Mouse (Mus musculus) heart, postnatal 0 days (tissue): ENCODE data around the gene Cdip1.

Experiments
- CTCF ChIP-seq: IDR thresholded peaks from 2 replicates; pipeline ENCODE4 v1.5.1; 2016; ENCODE audit warnings: antibody characterized with exemption, control low read depth, low read depth
- EP300 ChIP-seq: IDR thresholded peaks from 2 replicates; pipeline ENCODE4 v1.6.1; 2016; ENCODE audit warnings: antibody characterized with exemption, low read depth

DNA sequence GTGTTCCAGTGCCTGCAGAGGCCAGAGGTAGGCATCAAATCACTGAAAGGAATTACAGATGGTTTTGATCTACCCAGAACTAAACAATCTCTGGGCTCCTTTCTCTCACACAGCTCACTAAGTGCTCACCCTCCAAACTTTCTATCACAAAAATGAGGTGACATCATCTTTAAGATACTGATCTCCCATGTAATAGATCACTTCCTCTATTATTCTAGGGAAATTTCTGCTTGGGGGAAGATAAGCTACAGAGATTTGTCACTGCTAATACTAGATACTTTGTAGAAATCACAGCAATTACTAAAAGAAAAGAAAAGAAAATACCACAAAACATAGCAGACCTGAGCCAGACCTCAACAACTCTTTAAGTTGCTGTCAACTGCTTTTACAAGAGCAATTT, 7.6 kb downstream of the Cdip1 start:
- no peak for TF ChIP-seq CTCF
- TF ChIP-seq EP300: no peak
